Mouse (Mus musculus) liver, embryonic 14.5 days (tissue): ENCODE measurements around the gene Mau2. TPM values are rescaled to one million over a fixed set of nuclear protein-coding genes. Genes with fewer than 3 reads are reported as not detected.
"Not testable (repeated sequence)": the region's sequence is repeated elsewhere in the genome, so short reads cannot be mapped to it uniquely, and the experiment has no call there.

Source experiments
- ATAC-seq: fragments of 200-750 bp; cut with Nextera tagmentation; 2 replicates; pipeline ENCODE4 v1.8.0; 2017; ENCODE audit warnings: moderate number of reproducible peaks, mild to moderate bottlenecking, moderate library complexity; ENCODE audit not compliant: insufficient read depth
- DNase-seq, 3 experiments: peaks; one replicate each; pipeline ENCODE4 v3.0.0-alpha.2; 2012 to 2013; ENCODE audit warnings: low read depth in 3 of 3, low spot score in 3 of 3
- H3K27ac ChIP-seq: fragments of 300-500 bp; sonication (generic); 2 replicates; pipeline ENCODE4 v1.5.1; 2014; ENCODE audit warnings: moderate library complexity, mild to moderate bottlenecking, control low read depth, inconsistent platforms
- H3K27me3 ChIP-seq: fragments of 300-500 bp; sonication (generic); 2 replicates; pipeline ENCODE4 v1.6.1; 2014; ENCODE audit warnings: mild to moderate bottlenecking, low read length, moderate library complexity; ENCODE audit not compliant: control insufficient read depth, insufficient read depth
- H3K36me3 ChIP-seq: fragments of 300-500 bp; sonication (generic); replicated peaks from 2 replicates; pipeline ENCODE4 v1.6.1; 2014; ENCODE audit warnings: low read depth; ENCODE audit not compliant: control insufficient read depth, insufficient read depth
- H3K4me1 ChIP-seq, 2 experiments: fragments of 200-500 bp in 1 of 2; fragments of 300-500 bp in 1 of 2; sonication (generic) in 1 of 2; replicated peaks; 2 replicates each; pipeline ENCODE4 v1.6.1; 2012 to 2014; ENCODE audit warnings: antibody characterized with exemption in 1 of 2, inconsistent platforms in 1 of 2, low read length in 1 of 2; ENCODE audit not compliant: control insufficient read depth in 2 of 2, insufficient read depth in 2 of 2
- H3K4me2 ChIP-seq: fragments of 300-500 bp; sonication (generic); 2 replicates; pipeline ENCODE4 v1.6.1; 2014; ENCODE audit warnings: low read depth, mild to moderate bottlenecking, control low read depth, moderate library complexity
- H3K4me3 ChIP-seq, 2 experiments: fragments of 200-500 bp in 1 of 2; fragments of 300-500 bp in 1 of 2; sonication (generic) in 1 of 2; 2 replicates each; pipeline ENCODE4 v1.5.1; 2012 to 2014; ENCODE audit warnings: low read depth in 2 of 2, low read length in 2 of 2, mild to moderate bottlenecking in 2 of 2, control low read depth in 1 of 2, inconsistent platforms in 1 of 2, moderate library complexity in 1 of 2; ENCODE audit not compliant: insufficient read depth in 1 of 2
- H3K9ac ChIP-seq: fragments of 300-500 bp; sonication (generic); replicated peaks from 2 replicates; pipeline ENCODE4 v1.6.1; 2014; ENCODE audit warnings: mild to moderate bottlenecking, control low read depth, moderate library complexity
- H3K9me3 ChIP-seq: fragments of 300-500 bp; sonication (generic); 2 replicates; pipeline ENCODE4 v1.6.1; 2016; ENCODE audit warnings: low read length, mixed read lengths; ENCODE audit not compliant: control insufficient read depth
- CTCF ChIP-seq: IDR thresholded peaks from 2 replicates; pipeline ENCODE4 v1.5.1; 2016; ENCODE audit warnings: antibody characterized with exemption, low read depth, control low read depth
- EP300 ChIP-seq: IDR thresholded peaks from 2 replicates; pipeline ENCODE4 v1.6.1; 2016; ENCODE audit warnings: antibody characterized with exemption, low read depth
- WGBS: fragments of 180-500 bp; shearing (Covaris S2); extraction: QIAGEN DNeasy Blood & Tissue Kit; methylation state at CpG from one replicate; pipeline ENCODE4 v1.1.7; 2014; ENCODE audit not compliant: insufficient replicate concordance; 5-methylcytosine and 5-hydroxymethylcytosine counted together
- polyA plus RNA-seq, 2 experiments: library from polyadenylated mRNA; depleted of rRNA in 1 of 2; stranded (reverse) in 1 of 2; unstranded in 1 of 2; fragments of >200 nt; fragmentation: Nextera tagmentation in 1 of 2; extraction: Ambion mirVana in 1 of 2; gene quantifications; 2 replicates each; pipeline versions ENCODE4 v1.2.1 to v1.2.3; 2012 to 2014

The Mau2 gene
- polyA plus RNA-seq, 2 experiments, result 15.6 to 19.2 TPM

DNA sequence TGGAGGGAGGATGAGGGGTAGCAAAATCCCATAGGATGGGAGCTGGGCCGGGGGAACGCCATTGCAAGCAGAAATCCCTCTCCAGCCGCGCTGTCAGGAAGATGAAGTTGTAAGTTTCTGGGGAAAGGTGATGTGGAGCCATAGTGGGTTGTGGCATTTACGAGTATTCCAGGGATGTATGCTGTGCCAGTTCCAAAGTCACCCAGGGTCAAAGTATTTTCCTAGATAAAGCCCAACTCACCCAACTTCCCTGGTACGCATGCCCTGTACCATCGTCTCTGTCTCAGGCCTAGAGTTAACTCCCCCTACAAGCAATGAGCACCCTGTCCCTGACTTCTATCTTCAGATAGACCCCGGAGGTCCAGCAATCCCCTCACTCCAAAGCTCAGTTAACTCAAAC lies 30.6 kb upstream of the Mau2 start:
- H3K4me2 ChIP-seq, result peak overlapping the region; percentile 55
- TF ChIP-seq EP300, result no peak
- TF ChIP-seq CTCF, result no peak
- H3K4me1 ChIP-seq, result peaks cover 0 to 12% of the 10 kb centered on the region in 2 experiments; a peak in 2 of 4 replicates
- H3K36me3 ChIP-seq, result no peaks in the 10 kb centered on the region; the same call in none of the 2 replicates
- H3K9me3 ChIP-seq, result no peaks in the 10 kb centered on the region
- H3K27me3 ChIP-seq, result no peaks in the 10 kb centered on the region
- ATAC-seq (no peak), DNase-seq (no peak)
- peak overlapping the region; percentile 6 to 23; a peak in 3 of 4 replicates for H3K4me3 ChIP-seq
- H3K27ac ChIP-seq, result no peak overlapping the region
- H3K9ac ChIP-seq, result no peak overlapping the region
- WGBS, result 49% methylated on average over 8 of the region's 8 CpGs

GRCm38 (mm10) chr8:70072441-70073069 lies 30.0 kb upstream of the Mau2 start, which contains the start of gene Tm6sf2:
Tm6sf2 (plus strand) TSS chr8:70072924.
- 8% methylated on average over 23 of the region's 27 CpGs for WGBS
- Histone ChIP-seq H3K36me3 (no peaks in the 10 kb centered on the region; the same call in none of the 2 replicates), H3K27ac (no peak within 1 kb of the TSS), H3K4me2 (peak within 1 kb of the TSS; percentile 55), H3K27me3 (no peaks in the 10 kb centered on the region), H3K4me1 (peaks cover 0 to 12% of the 10 kb centered on the region in 2 experiments; a peak in 2 of 4 replicates), H3K9ac (no peak within 1 kb of the TSS), H3K4me3 (peak within 1 kb of the TSS; percentile 6 to 23; a peak in 3 of 4 replicates), H3K9me3 (no peaks in the 10 kb centered on the region)
- peak; percentile 15 to 30 (median 16) for DNase-seq
- peak; percentile 74 for ATAC-seq
- no peak for TF ChIP-seq EP300
- no peak for TF ChIP-seq CTCF

DNA sequence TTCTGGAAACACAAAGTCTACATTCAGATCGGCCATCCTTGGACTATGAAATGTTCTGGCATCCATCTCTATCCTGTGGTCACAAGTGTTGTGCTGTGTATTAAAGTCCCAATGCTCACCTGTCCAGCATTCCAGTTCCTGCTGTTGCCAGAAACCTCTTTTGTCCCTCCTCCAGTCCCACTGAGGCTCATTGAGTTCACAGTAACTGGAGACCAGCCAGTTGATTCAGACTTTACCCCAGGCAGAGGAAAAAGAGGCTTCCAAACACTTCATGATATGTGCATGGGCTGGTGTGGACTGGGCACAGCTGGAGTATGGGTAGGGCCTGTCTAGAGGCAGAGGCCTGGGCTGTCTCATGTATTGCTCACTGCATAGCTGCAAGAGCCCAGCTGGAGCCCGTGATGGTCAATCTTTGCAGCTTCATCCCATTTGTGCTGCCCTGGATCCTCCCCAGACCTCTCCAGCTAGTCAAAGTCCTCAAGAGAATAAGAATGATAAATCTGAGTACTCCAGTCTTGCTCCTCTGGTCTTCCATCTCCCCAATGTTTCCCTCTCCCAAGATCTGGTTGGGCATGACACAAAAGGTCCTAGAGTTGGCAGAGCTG lies 29.4 kb upstream of the Mau2 start:
- TF ChIP-seq EP300 (no peak), CTCF (no peak)
- Histone ChIP-seq H3K9me3 (no peaks in the 10 kb centered on the region), H3K4me1 (peaks cover 0 to 12% of the 10 kb centered on the region in 2 experiments; a peak in 2 of 4 replicates), H3K9ac (no peak overlapping the region), H3K4me3 (no peak overlapping the region), H3K27me3 (no peaks in the 10 kb centered on the region), H3K36me3 (no peaks in the 10 kb centered on the region; the same call in none of the 2 replicates), H3K4me2 (no peak overlapping the region; the same call in 1 of the 2 replicates), H3K27ac (no peak overlapping the region)
- no peak for ATAC-seq
- 75% methylated on average over 2 of the region's 2 CpGs for WGBS
- DNase-seq, result no peak

DNA sequence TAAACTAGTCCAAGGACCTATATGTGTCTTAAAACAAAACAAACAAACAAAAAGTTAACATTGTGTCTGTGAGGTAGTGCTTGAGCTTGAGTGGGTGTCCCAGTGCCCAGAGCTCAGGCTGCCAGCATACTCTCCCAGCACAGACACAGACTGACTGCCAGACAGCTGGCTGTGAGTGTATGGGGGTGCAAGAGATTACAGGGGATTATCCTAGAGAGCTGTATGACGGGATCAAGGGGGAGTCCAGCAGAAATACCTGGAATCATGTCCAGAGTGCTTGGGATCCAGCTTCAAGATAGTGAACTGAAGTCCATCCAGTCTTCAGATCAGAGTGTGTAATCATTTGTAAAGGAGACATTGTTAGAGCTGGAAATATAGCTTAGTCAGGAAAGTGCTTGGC lies 15.2 kb upstream of the Mau2 start:
- no peak overlapping the region for H3K27ac ChIP-seq
- H3K4me3 ChIP-seq, result no peak overlapping the region
- no peaks in the 10 kb centered on the region for H3K27me3 ChIP-seq
- 76% methylated on average over 1 of the region's 1 CpGs for WGBS
- no peaks in the 10 kb centered on the region for H3K4me1 ChIP-seq
- DNase-seq (no peak), ATAC-seq (no peak)
- H3K9ac ChIP-seq, result no peak overlapping the region
- no peaks in the 10 kb centered on the region for H3K9me3 ChIP-seq
- no peak for TF ChIP-seq EP300
- TF ChIP-seq CTCF, result no peak
- no peak overlapping the region for H3K4me2 ChIP-seq
- peaks cover 41% of the 10 kb centered on the region for H3K36me3 ChIP-seq

- DNase-seq, H3K4me1 ChIP-seq, H3K9me3 ChIP-seq, H3K27ac ChIP-seq, H3K4me3 ChIP-seq, ATAC-seq, H3K27me3 ChIP-seq, H3K4me2 ChIP-seq, H3K9ac ChIP-seq: not testable (repeated sequence)
- H3K36me3 ChIP-seq, result peaks cover 28% of the 10 kb centered on the region
- WGBS, result 74% methylated on average over 5 of the region's 5 CpGs
Observed at GRCm38 (mm10) chr8:70050434-70050833, 7.9 kb upstream of the Mau2 start.
